Mouse (Mus musculus): ENCODE measurements around the gene Fank1.

DNA sequence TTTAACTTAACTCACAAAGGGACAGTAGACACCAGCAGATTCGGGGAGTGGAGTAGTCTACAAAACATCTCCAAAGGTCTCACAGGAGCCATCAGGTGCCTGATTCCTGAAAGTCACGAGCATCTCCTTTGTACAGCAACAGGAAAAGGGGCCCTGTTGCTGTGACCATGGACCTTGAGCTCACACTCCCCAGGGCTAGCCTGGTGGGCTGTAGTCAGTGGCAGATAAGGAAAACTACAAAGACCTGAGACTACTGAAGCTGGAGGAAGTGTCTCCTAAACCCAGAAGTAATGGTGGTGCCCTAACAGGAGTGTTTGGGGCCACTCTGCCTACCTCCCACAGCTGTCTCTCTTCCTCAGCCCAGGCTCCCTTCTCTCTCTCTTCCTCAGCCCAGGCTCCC, 12.2 kb upstream of the Fank1 start:
- TF ChIP-seq CTCF (IDR thresholded peaks at IDR 0.05; ENCODE audit: control insufficient read depth, insufficient read depth, low read length) (no peak), POLR2A (IDR thresholded peaks at IDR 0.05; ENCODE audit: borderline replicate concordance, control insufficient read depth, low read depth, low read length) (no peak)

Measured in bone marrow, adult 2 months (tissue).